Mouse (Mus musculus): ENCODE results near the gene Leo1. TPM values are rescaled to one million over a fixed set of nuclear protein-coding genes. Genes with fewer than 3 reads are reported as not detected.
"Not testable (repeated sequence)": the region's sequence is repeated elsewhere in the genome, so short reads cannot be mapped to it uniquely, and the experiment has no call there.

Gene Leo1
- polyA plus RNA-seq, 1 experiment from 2014 or later: 34.9 TPM

DNA sequence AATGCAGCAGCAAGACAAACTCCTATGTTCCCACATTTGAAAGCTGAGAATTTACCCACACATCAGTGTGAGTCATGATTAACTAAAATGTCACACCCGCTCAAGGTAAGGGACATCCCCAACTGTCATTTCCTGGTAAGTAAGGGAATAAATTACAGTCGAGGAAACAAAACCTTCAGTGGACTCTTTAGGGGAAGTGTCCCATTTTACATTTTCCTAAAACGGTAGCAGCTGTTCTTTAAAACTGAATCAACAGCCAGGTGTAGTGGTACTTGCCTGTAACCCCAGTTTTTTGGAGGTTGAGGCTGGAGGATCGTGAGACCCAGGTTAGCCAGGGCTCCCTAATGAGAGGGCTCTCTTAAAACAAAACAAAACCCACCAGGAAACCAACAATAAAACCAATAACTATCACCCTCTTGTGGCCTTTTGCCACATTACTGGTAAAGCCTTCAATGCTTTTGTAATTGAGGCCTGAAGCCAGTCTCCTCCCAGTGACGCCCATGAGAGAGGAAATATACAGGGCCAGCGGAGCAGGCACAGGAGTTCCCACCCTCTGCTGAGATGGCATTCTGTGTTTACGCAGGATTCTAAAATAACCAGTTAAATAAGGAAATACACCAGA is 7.0 kb upstream of the Leo1 start:
- WGBS: 36% methylated on average over 7 of the region's 7 CpGs
- H3K27ac ChIP-seq (ENCODE audit: low read length): peak overlapping the region; percentile 72
- ATAC-seq (ENCODE audit: insufficient read depth, low FRiP score): 0 out of 2 replicates have a peak, but pooled peaks have one; percentile 34
- H3K4me3 ChIP-seq (replicated peaks; ENCODE audit: low read length): no peak overlapping the region
- H3K36me3 ChIP-seq (ENCODE audit: control insufficient read depth, insufficient read depth, low read length): no peaks in the 10 kb centered on the region
- no peaks in the 10 kb centered on the region for H3K27me3 ChIP-seq (ENCODE audit: control insufficient read depth, insufficient read depth, low read length)
- H3K4me1 ChIP-seq (ENCODE audit: control insufficient read depth, insufficient read depth, low read length): peaks cover 10% of the 10 kb centered on the region
- H3K9me3 ChIP-seq (replicated peaks; ENCODE audit: control insufficient read depth, low read length): no peaks in the 10 kb centered on the region
- no peak overlapping the region for H3K4me2 ChIP-seq (ENCODE audit: low read depth, low read length)
- peak overlapping the region; percentile 39; the same call in 1 of the 2 replicates for H3K9ac ChIP-seq (ENCODE audit: low read length)

DNA sequence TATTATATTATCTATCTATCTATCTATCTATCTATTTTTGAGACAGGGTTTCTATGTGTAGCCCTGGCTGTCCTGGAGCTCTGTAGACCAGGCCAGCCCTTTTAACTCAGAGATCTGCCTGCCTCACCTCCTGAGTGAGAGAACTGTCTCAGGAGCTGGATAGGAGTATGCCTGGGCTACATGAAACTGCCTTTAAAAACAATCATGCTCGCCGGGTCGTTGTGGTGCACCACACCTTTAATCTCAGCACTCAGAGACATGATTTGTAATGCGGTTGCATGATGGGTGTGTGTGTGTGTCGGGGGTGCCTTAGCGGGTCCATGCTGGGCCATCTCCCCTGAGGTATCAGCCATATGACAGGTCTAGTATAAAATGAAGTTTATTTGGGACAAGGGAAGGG is 6.5 kb upstream of the Leo1 start:
- peaks cover 10% of the 10 kb centered on the region for H3K4me1 ChIP-seq (ENCODE audit: control insufficient read depth, insufficient read depth, low read length)
- H3K27ac ChIP-seq (ENCODE audit: low read length): no peak overlapping the region

DNA sequence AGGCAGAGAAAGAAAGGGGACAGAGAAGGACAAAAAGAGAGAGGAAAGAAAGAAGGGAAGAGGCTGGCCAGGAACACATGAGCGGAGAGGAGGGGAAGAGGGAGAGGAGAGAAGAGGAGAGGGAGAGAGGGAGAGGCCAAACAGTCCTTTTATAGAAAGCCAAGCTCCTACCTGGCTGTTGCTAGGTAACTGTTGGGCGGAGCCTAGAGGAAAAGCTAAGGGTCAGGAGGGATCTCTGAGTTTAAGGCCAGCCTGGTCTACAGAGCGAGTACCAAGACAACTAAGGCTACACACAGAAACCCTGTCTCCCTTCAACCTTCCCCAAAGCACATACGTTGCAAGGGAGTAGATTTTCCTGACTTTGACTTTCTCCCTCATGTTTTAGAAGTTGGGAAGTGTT is 6.0 kb upstream of the Leo1 start:
- Histone ChIP-seq H3K9ac (ENCODE audit: low read length) (no peak overlapping the region), H3K27ac (ENCODE audit: low read length) (no peak overlapping the region), H3K4me3 (replicated peaks; ENCODE audit: low read length) (no peak overlapping the region), H3K4me1 (ENCODE audit: control insufficient read depth, insufficient read depth, low read length) (peaks cover 10% of the 10 kb centered on the region), H3K9me3 (replicated peaks; ENCODE audit: control insufficient read depth, low read length) (no peaks in the 10 kb centered on the region), H3K27me3 (ENCODE audit: control insufficient read depth, insufficient read depth, low read length) (no peaks in the 10 kb centered on the region), H3K36me3 (ENCODE audit: control insufficient read depth, insufficient read depth, low read length) (no peaks in the 10 kb centered on the region), H3K4me2 (ENCODE audit: low read depth, low read length) (no peak overlapping the region)
- ATAC-seq (ENCODE audit: insufficient read depth, low FRiP score): no peak
- 84% methylated on average over 4 of the region's 4 CpGs for WGBS

More for the DNA sequence above, 6.5 kb upstream of the Leo1 start:
- Histone ChIP-seq H3K9ac (ENCODE audit: low read length) (no peak overlapping the region), H3K27me3 (ENCODE audit: control insufficient read depth, insufficient read depth, low read length) (no peaks in the 10 kb centered on the region), H3K36me3 (ENCODE audit: control insufficient read depth, insufficient read depth, low read length) (no peaks in the 10 kb centered on the region), H3K9me3 (replicated peaks; ENCODE audit: control insufficient read depth, low read length) (no peaks in the 10 kb centered on the region), H3K4me2 (ENCODE audit: low read depth, low read length) (no peak overlapping the region), H3K4me3 (replicated peaks; ENCODE audit: low read length) (no peak overlapping the region)
- 76% methylated on average over 6 of the region's 6 CpGs for WGBS
- no peak for ATAC-seq (ENCODE audit: insufficient read depth, low FRiP score)

DNA sequence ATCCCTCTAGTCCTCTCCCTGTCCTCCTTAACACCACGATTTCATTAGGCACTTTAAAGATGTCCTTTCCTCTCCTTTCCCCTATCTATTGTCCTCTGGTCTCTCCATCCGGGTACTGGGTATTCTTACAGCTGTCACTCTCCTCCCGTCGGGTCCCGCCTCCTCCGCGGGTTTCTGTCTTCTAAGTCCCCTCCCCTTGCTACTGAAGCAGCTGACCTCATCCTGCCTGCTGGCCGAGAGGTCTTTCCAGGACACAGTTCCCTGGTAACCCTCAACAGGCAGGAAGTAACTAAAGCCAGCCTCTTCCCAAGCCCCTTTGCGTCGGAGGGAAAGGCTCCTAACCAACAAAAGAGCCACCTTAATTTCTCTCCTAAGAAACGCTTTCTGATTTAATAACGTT is 5.4 kb upstream of the Leo1 start:
- 5% methylated on average over 12 of the region's 12 CpGs for WGBS
- Histone ChIP-seq H3K4me2 (ENCODE audit: low read depth, low read length) (peak overlapping the region; percentile 17; the same call in 1 of the 2 replicates), H3K9me3 (replicated peaks; ENCODE audit: control insufficient read depth, low read length) (no peaks in the 10 kb centered on the region), H3K27me3 (ENCODE audit: control insufficient read depth, insufficient read depth, low read length) (no peaks in the 10 kb centered on the region), H3K4me1 (ENCODE audit: control insufficient read depth, insufficient read depth, low read length) (peaks cover 10% of the 10 kb centered on the region), H3K36me3 (ENCODE audit: control insufficient read depth, insufficient read depth, low read length) (no peaks in the 10 kb centered on the region), H3K27ac (ENCODE audit: low read length) (0 out of 2 replicates have a peak overlapping the region, but pooled peaks have one; percentile 15), H3K9ac (ENCODE audit: low read length) (no peak overlapping the region), H3K4me3 (replicated peaks; ENCODE audit: low read length) (no peak overlapping the region)
- ATAC-seq (ENCODE audit: insufficient read depth, low FRiP score): peak; percentile 70; the same call in 1 of the 2 replicates

DNA sequence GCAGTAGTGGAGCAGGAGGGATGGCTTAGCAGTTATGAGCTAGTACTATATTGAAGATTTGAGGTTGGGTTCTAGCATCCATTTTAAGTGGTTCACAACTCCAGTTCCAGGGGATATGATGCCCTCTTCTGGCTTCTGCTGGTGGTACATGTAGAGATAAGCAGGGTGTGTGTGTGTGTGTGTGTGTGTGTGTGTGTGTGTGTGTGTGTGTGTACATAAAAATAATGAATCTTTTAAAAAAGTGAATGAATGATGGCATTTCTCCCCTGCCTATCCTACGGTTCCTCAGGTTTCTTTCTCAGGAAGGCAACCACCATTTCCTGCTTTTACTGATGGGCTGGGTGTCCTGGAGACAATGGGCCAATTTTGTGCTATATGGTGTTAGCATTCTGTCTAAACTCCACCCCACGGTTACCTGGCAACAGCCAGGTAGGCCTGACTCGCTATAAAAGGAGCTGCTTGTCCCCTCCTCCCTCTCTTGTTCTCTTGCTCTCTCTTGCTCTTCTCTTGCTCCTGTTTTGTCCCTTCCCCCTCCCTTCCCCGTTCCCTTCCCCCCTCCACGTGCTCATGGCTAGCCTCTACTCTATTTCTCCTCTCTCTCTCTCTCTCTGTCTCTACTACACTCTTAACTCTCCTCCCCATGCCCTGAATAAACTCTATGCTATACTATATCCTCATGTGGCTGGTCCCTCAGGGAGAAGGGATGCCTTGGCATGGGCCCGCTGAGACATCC is 3.5 kb upstream of the Leo1 start:
- no peaks in the 10 kb centered on the region for H3K36me3 ChIP-seq (ENCODE audit: control insufficient read depth, insufficient read depth, low read length)
- WGBS: 28% methylated on average over 6 of the region's 6 CpGs
- no peak overlapping the region for H3K4me3 ChIP-seq (replicated peaks; ENCODE audit: low read length)
- H3K9me3 ChIP-seq (replicated peaks; ENCODE audit: control insufficient read depth, low read length): no peaks in the 10 kb centered on the region
- H3K27me3 ChIP-seq (ENCODE audit: control insufficient read depth, insufficient read depth, low read length): no peaks in the 10 kb centered on the region
- peaks cover 15% of the 10 kb centered on the region for H3K4me1 ChIP-seq (ENCODE audit: control insufficient read depth, insufficient read depth, low read length)
- ATAC-seq (ENCODE audit: insufficient read depth, low FRiP score): no peak
- no peak overlapping the region for H3K4me2 ChIP-seq (ENCODE audit: low read depth, low read length)
- no peak overlapping the region for H3K27ac ChIP-seq (ENCODE audit: low read length)
- H3K9ac ChIP-seq (ENCODE audit: low read length): no peak overlapping the region

DNA sequence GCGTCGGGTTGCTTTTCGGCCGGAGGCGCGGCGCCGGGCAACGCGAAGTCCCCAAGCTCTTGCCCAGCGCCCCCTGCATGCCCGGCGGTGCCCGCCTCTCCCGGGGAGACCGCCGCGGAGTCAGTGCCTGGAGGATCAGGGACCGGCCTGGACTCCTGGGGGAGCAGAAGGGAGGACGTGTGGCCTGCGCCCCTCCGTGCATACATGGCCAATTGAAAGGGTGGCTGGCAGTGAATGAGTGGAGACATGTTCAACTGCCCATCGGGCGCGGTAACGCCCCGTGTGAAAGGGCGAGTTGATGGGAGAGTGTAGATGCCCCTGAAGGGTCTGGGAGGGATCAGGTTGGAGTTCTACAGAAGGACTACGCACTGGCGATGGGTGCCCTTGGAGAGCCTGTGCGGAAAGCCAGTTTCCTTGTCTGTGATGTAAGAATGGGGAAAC is 387 bp downstream of the Leo1 start:
- H3K36me3 ChIP-seq (ENCODE audit: control insufficient read depth, insufficient read depth, low read length): no peaks in the 10 kb centered on the region
- H3K4me3 ChIP-seq (replicated peaks; ENCODE audit: low read length): peak overlapping the region; percentile 94
- peak overlapping the region; percentile 89 for H3K4me2 ChIP-seq (ENCODE audit: low read depth, low read length)
- H3K9ac ChIP-seq (ENCODE audit: low read length): peak overlapping the region; percentile 95
- peaks cover 5% of the 10 kb centered on the region; the same call in 1 of the 2 replicates for H3K4me1 ChIP-seq (ENCODE audit: control insufficient read depth, insufficient read depth, low read length)
- 0% methylated on average over 31 of the region's 31 CpGs for WGBS
- ATAC-seq (ENCODE audit: insufficient read depth, low FRiP score): peak; percentile 87
- no peaks in the 10 kb centered on the region for H3K9me3 ChIP-seq (replicated peaks; ENCODE audit: control insufficient read depth, low read length)
- no peaks in the 10 kb centered on the region for H3K27me3 ChIP-seq (ENCODE audit: control insufficient read depth, insufficient read depth, low read length)
- H3K27ac ChIP-seq (ENCODE audit: low read length): peak overlapping the region; percentile 85

DNA sequence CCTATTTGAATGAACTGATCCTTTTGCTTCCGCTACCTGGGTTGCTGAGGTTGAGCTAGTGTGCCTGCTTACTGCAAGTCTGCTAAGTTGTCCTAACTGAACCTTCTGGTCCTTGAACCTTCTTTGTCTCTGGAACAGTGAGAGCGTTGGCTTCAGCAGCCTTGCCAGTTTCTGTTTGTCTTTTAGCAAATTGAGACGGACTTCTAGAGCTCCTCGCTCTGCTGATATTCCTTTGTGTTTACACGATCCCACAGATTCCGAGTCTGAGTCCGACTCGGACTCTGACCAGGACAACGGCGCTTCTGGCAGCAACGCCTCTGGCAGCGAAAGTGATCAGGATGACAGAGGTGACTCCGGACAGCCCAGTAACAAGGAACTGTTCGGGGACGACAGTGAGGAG is 3.7 kb downstream of the Leo1 start:
- Histone ChIP-seq H3K4me3 (replicated peaks; ENCODE audit: low read length) (no peak overlapping the region), H3K36me3 (ENCODE audit: control insufficient read depth, insufficient read depth, low read length) (peaks cover 20% of the 10 kb centered on the region), H3K9me3 (replicated peaks; ENCODE audit: control insufficient read depth, low read length) (no peaks in the 10 kb centered on the region), H3K4me2 (ENCODE audit: low read depth, low read length) (no peak overlapping the region), H3K27me3 (ENCODE audit: control insufficient read depth, insufficient read depth, low read length) (no peaks in the 10 kb centered on the region), H3K9ac (ENCODE audit: low read length) (no peak overlapping the region), H3K27ac (ENCODE audit: low read length) (no peak overlapping the region), H3K4me1 (ENCODE audit: control insufficient read depth, insufficient read depth, low read length) (peaks cover 5% of the 10 kb centered on the region; the same call in 1 of the 2 replicates)
- WGBS: 85% methylated on average over 15 of the region's 15 CpGs
- ATAC-seq (ENCODE audit: insufficient read depth, low FRiP score): no peak

DNA sequence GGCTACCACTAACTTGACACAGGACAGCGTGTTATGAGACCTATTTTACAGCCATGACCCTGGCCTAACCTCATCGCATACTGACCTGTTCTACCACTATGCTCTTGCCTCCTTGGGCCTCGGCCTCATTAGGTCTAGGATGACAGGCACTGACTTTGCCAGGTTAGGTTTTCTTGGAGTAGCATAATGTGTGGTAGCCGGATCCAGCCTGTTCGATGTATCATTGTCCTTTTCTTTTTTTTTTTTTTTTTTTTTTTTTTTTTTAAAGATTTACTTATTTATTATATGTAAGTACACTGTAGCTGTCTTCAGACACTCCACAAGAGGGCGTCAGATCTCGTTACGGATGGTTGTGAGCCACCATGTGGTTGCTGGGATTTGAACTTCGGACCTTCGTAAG is 5.2 kb downstream of the Leo1 start:
- H3K9me3 ChIP-seq (replicated peaks; ENCODE audit: control insufficient read depth, low read length); H3K4me3 ChIP-seq (replicated peaks; ENCODE audit: low read length); H3K4me1 ChIP-seq (ENCODE audit: control insufficient read depth, insufficient read depth, low read length); H3K27me3 ChIP-seq (ENCODE audit: control insufficient read depth, insufficient read depth, low read length); H3K27ac ChIP-seq (ENCODE audit: low read length); H3K9ac ChIP-seq (ENCODE audit: low read length); H3K4me2 ChIP-seq (ENCODE audit: low read depth, low read length); ATAC-seq (ENCODE audit: insufficient read depth, low FRiP score): not testable (repeated sequence)
- WGBS: 84% methylated on average over 10 of the region's 10 CpGs
- H3K36me3 ChIP-seq (ENCODE audit: control insufficient read depth, insufficient read depth, low read length): peaks cover 27% of the 10 kb centered on the region

DNA sequence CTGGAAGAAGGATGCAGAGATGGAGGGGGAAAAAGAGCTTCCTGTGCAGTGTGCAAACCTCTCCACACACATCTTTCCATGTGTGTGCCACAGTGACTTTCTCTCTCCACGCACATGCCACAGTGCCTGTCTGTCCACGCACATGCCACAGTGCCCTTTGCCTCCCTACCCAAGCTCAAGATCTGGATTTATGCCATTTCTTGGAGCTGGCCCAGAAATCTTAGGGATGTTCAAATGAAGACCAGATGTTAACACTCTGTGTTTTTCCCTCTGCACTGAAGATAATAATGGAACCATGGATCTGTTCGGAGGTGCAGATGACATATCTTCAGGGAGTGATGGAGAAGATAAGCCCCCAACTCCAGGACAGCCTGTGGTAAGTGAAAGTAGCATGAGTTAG is 6.7 kb downstream of the Leo1 start:
- no peak overlapping the region for H3K4me2 ChIP-seq (ENCODE audit: low read depth, low read length)
- H3K36me3 ChIP-seq (ENCODE audit: control insufficient read depth, insufficient read depth, low read length): peaks cover 35% of the 10 kb centered on the region
- no peaks in the 10 kb centered on the region for H3K9me3 ChIP-seq (replicated peaks; ENCODE audit: control insufficient read depth, low read length)
- no peak for ATAC-seq (ENCODE audit: insufficient read depth, low FRiP score)
- no peak overlapping the region for H3K4me3 ChIP-seq (replicated peaks; ENCODE audit: low read length)
- H3K9ac ChIP-seq (ENCODE audit: low read length): no peak overlapping the region
- H3K4me1 ChIP-seq (ENCODE audit: control insufficient read depth, insufficient read depth, low read length): no peaks in the 10 kb centered on the region
- WGBS: 88% methylated on average over 3 of the region's 3 CpGs
- no peak overlapping the region for H3K27ac ChIP-seq (ENCODE audit: low read length)
- no peaks in the 10 kb centered on the region for H3K27me3 ChIP-seq (ENCODE audit: control insufficient read depth, insufficient read depth, low read length)

Data from stomach, embryonic 16.5 days (tissue).